Mouse (Mus musculus) thymus, adult 2 months (tissue): Measurements from ENCODE around the gene Cox18.

Source experiments
- CTCF ChIP-seq: fragments of 200-500 bp; IDR thresholded peaks from 2 replicates; pipeline ENCODE4 v1.5.1; 2012; ENCODE audit warnings: mild to moderate bottlenecking, control low read depth, low read length, moderate library complexity, borderline replicate concordance; ENCODE audit not compliant: control insufficient read depth, poor library complexity, insufficient read depth; ENCODE audit errors: extremely low read depth
- POLR2A ChIP-seq: fragments of 200-500 bp; IDR thresholded peaks from 2 replicates; pipeline ENCODE4 v1.6.1; 2012; ENCODE audit warnings: mild to moderate bottlenecking, low read length, control low read depth, moderate library complexity; ENCODE audit not compliant: control insufficient read depth, poor library complexity, insufficient read depth; ENCODE audit errors: extremely low read depth

GRCm38 (mm10) chr5:90217226-90217625 lies 6.6 kb downstream of the Cox18 start:
- TF ChIP-seq CTCF = no peak
- no peak for TF ChIP-seq POLR2A
